Comparison of ENCODE assay signal across 33 mouse cellular contexts in the genomic region with DNA sequence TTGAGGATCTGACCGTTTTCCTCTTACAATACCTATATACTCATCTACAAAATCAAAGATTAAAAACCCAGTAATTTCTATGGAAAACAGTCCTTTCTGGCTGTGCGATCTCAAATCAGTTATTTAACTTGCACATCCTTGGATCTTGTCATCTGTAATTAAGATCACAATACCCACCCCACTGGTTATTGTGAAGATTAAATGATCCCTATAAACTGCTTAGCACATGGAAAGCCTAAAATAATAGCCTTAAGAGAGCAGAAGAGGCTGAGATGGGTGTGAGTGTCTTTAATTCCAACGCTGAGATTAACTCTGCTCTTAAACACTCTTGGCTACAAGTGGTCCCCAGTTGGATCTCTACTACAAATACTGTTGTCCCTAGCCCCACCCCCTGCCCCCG.
"Had no signal": no experiment of that assay in that cellular context is flagged by ENCODE, and none has a peak within 500 bp of the region (broad histone marks: within the 10 kb centered on the region; RNA-seq: fewer than 3 reads in every experiment).

No protein-coding gene starts in this region.

- H3K27me3 ChIP-seq: heart, embryonic 12.5 days; heart, embryonic 13.5 days; heart, embryonic 15.5 days; hindbrain, embryonic 15.5 days; intestine, embryonic 15.5 days; kidney, embryonic 15.5 days had no signal

- H3K9me3 ChIP-seq: heart, embryonic 10.5 days; heart, embryonic 12.5 days; heart, embryonic 13.5 days; heart, embryonic 15.5 days; hindbrain, embryonic 10.5 days; hindbrain, embryonic 15.5 days; intestine, embryonic 15.5 days; kidney, embryonic 15.5 days had no signal

- H3K4me1 ChIP-seq: heart, embryonic 10.5 days; heart, embryonic 15.5 days; intestine, embryonic 15.5 days; kidney, embryonic 15.5 days had no signal

- H3K27ac ChIP-seq: heart, adult 2 months; heart, embryonic 10.5 days; heart, embryonic 13.5 days; heart, embryonic 15.5 days; hindbrain, embryonic 10.5 days; hindbrain, embryonic 15.5 days; intestine, embryonic 15.5 days; kidney, embryonic 15.5 days; kidney, postnatal 0 days; layer of hippocampus, adult 2 months; left cerebral cortex, adult 2 months had no signal

- H3K9ac ChIP-seq: heart, embryonic 12.5 days; heart, embryonic 13.5 days; heart, embryonic 15.5 days; hindbrain, embryonic 15.5 days; intestine, embryonic 15.5 days; kidney, embryonic 15.5 days had no signal

- H3K4me2 ChIP-seq: heart, embryonic 11.5 days; heart, embryonic 12.5 days; heart, embryonic 13.5 days; heart, embryonic 15.5 days; hindbrain, embryonic 15.5 days; intestine, embryonic 15.5 days; kidney, embryonic 15.5 days had no signal

- H3K4me3 ChIP-seq: heart, adult 2 months; heart, embryonic 10.5 days; heart, embryonic 12.5 days; heart, embryonic 13.5 days; heart, embryonic 15.5 days; hindbrain, embryonic 10.5 days; hindbrain, embryonic 15.5 days; intestine, embryonic 15.5 days; kidney, embryonic 15.5 days; layer of hippocampus, adult 2 months; left cerebral cortex, adult 2 months had no signal

- DNase-seq: heart, adult 2 months; heart, postnatal 10 days; heart, postnatal 14 days; heart, postnatal 36 days; heart, postnatal 4 days; kidney, adult 11 months; kidney, adult 18-20 months; kidney, adult 2 months; kidney, adult 8-10 months; kidney, adult 9 months; kidney, postnatal 10 days; kidney, postnatal 14 days; kidney, postnatal 25 days; kidney, postnatal 36 days; kidney, postnatal 4 days; layer of hippocampus, adult 9-11 months; layer of hippocampus, postnatal 36 days had no signal

- ATAC-seq: hindbrain, embryonic 16.5 days; inflammation-experienced regulatory T-cells, adult 6 months; intestine, embryonic 15.5 days; intestine, embryonic 16.5 days; intestine, postnatal 0 days had no signal

- H3K36me3 ChIP-seq: heart, embryonic 10.5 days; heart, embryonic 12.5 days; heart, embryonic 13.5 days; heart, embryonic 15.5 days; hindbrain, embryonic 10.5 days; hindbrain, embryonic 15.5 days; intestine, embryonic 15.5 days; kidney, embryonic 15.5 days had no signal
